Mouse (Mus musculus) natural killer cell, adult 2 months (primary cell): Measurements from ENCODE around the gene Nr2f6.
A peak's percentile ranks its signal among the peaks of the same experiment; 100 is the strongest.
"Not testable (repeated sequence)": the region's sequence is repeated elsewhere in the genome, so short reads cannot be mapped to it uniquely, and the experiment has no call there.

Experiments
- DNase-seq, 2 experiments: peaks; one replicate each; pipeline ENCODE4 v3.0.0; 2022; ENCODE audit warnings: low spot score in 2 of 2

The Nr2f6 gene

DNA sequence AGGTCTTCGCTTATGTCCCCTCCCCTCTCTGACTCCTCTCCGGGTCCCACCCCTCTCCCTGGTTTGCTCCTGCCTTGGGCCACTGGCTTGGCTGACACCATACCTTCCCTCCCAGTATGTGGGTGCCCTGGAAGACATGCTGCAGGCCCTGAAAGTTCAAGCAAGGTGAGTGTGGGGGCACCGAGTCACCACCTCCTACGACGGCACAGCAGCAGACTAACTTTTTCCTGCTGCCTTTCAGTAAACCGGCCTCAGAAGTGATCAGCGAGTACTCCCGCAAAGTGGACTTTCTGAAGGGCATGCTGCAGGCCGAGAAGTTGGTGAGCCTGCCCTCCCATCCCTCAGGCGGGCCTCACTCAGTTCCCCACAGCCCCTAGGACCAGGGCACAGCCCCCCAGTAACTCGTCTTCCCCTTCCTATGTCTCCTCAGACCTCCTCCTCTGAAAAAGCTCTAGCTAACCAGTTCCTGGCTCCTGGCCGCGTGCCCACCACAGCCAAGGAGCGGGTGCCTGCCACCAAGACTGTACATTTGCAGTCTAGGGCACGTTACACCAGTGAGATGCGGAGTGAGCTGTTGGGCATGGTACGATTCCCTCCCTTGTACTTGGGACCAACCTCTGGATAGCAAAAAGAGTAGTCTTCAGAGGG lies 14.1 kb downstream of the Nr2f6 start:
- no peak for DNase-seq

DNA sequence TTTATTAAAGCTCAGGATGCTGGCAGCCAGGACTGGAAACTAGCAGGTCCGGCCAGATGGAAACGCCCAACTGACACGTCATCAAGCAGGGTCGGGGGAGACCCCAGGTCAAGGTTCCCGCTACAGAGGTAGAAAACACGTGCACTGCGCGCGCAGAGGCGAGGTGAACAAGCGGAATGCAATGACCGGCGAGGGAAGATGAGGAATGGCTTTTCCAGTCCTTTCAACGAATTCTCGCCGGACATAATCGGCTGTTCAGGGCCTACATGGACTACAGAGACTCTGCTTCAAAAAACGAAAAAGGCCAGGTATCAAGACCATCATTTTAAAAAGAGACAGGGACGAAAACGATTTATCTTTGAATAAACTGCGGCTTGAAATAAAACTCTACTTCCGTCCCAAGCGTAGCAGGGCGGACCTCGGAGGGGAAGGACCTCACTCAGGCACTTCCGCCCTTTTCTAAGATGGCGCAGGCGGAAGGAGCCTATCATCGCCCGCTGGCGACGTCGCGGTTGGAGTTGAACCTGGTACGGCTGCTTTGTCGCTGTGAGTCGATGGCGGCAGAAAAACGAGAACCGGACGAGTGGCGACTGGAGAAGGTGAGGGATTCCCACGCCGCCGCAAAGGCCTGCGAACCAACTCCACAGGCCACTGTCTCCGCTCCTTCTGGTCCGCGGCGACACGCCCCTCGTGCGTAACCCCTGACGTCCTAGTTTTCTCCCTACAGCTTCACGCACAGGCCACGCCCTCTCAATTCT lies 14.8 kb downstream of the Nr2f6 start, which contains the start of gene Use1:
Gene Use1, plus strand, starts transcription at position 78 of the 758 bp plus-strand sequence.
- DNase-seq: peak; percentile 88 to 89

DNA sequence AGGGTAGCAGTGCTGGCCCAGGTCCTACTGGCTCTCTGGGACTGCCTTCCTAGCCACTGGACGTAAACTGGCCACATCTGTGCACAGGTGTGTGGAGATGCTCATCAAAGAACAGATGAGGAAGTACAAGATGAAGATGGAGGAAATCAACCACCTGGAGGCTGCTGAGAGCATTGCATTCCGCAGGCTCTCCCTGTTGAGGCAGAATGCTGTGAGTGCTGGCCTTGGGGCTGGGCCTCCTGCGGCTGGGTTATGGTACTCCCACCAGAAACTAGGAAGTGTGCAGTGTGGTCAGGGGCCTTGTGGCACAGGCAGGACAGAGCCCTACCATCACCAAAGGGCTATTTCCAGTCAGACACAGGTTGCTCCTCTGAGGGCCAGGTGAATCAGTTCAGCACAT lies 23.7 kb downstream of the Nr2f6 start:
- no peak for DNase-seq

DNA sequence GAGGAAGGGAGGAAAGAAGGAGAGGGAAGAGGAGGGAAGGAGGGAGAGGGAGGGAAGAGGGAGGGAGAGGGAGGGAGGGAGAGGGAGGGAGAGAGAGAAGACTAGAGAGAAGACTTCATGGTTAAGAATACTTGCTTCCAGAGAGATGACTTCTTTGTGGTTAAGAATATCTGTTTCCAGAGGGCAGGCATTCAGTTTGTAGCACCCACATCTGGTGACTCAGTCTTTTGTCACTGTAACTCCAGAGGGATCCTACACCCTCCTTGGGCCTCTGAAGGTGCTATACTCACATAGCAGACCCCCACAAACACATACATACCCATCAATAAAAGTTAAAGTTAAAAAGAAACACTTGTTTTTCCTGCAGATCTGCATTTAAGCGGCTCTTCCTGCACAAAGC lies 30.2 kb downstream of the Nr2f6 start:
- DNase-seq: no peak

DNA sequence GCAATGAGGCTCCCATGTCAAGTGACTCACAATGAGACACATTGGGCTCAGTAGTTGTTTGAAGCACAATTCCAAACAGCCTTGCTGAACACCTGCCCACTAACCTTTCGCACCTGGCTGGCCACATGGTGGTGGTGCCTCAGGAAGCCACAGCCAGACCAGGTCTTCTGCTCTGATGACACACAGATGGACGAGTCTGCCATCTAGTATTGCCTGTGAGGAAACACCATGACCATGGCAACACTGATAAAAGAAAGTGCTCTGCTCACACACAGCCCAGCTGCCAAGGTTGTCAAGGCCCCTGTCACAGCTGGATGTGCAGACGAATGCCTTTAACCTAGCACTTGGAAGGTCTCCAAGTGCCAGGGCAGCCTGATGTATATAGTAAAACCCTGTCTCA lies 30.6 kb downstream of the Nr2f6 start:
- no peak for DNase-seq

DNA sequence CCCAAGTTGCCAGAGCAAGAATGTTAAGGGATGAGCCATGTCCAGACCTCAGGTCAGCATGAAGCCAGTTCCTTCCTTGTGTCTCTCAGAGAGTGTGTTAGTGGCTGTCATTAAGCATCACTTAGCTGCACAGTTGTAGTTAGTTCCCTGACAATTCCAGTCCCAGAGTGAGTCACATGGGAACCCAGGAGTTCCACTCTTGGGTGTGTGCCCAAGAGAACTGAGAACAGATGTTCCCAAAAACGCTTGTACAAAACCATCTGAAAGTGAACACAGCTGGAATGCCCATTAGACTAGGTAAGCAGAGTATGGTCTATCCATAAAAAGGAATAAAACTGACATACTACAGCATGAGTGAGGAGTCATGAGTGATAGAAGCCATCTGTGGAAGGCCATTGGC lies 35.2 kb downstream of the Nr2f6 start:
- DNase-seq: no peak

DNA sequence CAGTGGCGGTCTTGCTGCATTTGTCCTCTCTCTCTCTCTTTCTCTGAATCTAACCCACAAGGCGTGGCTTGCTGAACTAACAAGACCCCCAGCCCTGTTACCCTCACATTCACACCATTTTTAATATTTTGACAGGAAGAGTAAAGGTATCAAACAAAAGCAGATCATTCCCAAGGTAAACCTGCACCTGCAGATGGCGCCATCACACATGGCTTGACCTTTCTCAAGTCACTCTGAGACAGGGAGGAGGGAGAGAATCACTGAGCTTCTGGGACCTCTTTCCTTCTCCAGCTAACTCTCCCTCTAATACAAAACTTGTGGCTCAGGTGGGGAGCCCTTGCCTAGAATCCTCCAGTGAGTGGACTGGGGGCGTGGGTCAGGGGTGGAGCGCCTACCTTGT lies 41.1 kb downstream of the Nr2f6 start:
- DNase-seq: peak in 1 of 2 experiments; percentile 16

DNA sequence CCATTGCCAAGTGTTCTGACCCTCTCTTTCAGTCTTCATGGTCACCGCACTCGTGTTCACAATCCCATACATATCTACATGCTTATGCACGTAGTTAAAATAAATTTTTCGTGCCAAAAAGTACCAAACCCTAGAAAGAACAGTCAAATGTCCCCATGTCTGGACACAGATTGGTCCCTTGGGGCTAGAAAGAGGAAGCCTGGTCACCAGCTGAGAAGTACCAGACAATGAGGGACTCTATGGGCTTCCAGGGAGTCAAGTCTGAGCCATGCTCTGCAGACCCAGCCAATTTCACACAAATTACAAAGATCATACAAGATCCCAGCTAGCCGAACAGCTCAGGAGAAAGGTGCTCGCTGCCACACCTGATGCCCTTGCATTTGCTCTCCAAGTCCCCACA lies 43.9 kb downstream of the Nr2f6 start:
- not testable (repeated sequence) for DNase-seq

DNA sequence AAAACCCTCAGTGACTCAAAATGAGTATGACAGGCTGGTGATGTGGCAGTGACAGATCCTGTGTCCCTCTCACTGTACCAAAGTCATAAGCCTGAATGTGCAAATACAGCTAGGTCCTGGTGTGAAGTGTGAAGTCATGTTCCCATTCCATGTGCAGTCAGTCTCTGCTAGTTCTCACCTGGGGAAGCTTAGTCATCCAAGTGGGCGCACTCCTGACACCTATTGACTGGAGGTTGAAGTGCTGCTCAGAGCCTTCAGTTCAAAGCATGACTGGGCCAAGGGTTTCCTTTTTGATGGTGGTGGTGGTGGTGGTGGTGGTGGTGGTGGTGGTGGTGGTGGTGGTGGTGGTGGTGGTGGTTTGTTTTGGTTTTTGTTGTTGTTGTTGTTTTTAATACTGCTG lies 56.9 kb downstream of the Nr2f6 start:
- peak in 1 of 2 experiments; percentile 29 for DNase-seq
